Mouse (Mus musculus) heart, embryonic 12.5 days (tissue): Measurements from ENCODE around the gene Ano8. TPM values are rescaled to one million over a fixed set of nuclear protein-coding genes. Genes with fewer than 3 reads are reported as not detected.

Source experiments
- ATAC-seq: fragments of 200-750 bp; cut with Nextera tagmentation; 2 replicates; pipeline ENCODE4 v1.8.0; 2017; ENCODE audit warnings: moderate TSS enrichment, moderate library complexity; ENCODE audit not compliant: insufficient number of reproducible peaks, low FRiP score
- H3K27ac ChIP-seq: fragments of 300-500 bp; sonication (generic); 2 replicates; pipeline ENCODE4 v1.5.1; 2016; ENCODE audit warnings: mild to moderate bottlenecking, moderate library complexity; ENCODE audit not compliant: poor library complexity, severe bottlenecking
- H3K27me3 ChIP-seq: fragments of 300-500 bp; sonication (generic); replicated peaks from 2 replicates; pipeline ENCODE4 v1.6.1; 2016; ENCODE audit warnings: mild to moderate bottlenecking, moderate library complexity
- H3K36me3 ChIP-seq: fragments of 300-500 bp; sonication (generic); 2 replicates; pipeline ENCODE4 v1.6.1; 2016; ENCODE audit warnings: mild to moderate bottlenecking, moderate library complexity
- H3K4me1 ChIP-seq: fragments of 300-500 bp; sonication (generic); replicated peaks from 2 replicates; pipeline ENCODE4 v1.6.1; 2016; ENCODE audit warnings: mild to moderate bottlenecking
- H3K4me2 ChIP-seq: fragments of 300-500 bp; sonication (generic); 2 replicates; pipeline ENCODE4 v1.6.1; 2016; ENCODE audit warnings: mild to moderate bottlenecking, moderate library complexity
- H3K4me3 ChIP-seq: fragments of 300-500 bp; sonication (generic); 2 replicates; pipeline ENCODE4 v1.5.1; 2016; ENCODE audit warnings: mild to moderate bottlenecking
- H3K9ac ChIP-seq: fragments of 300-500 bp; sonication (generic); 2 replicates; pipeline ENCODE4 v1.6.1; 2016; ENCODE audit warnings: mild to moderate bottlenecking, moderate library complexity
- H3K9me3 ChIP-seq: fragments of 300-500 bp; sonication (generic); replicated peaks from 2 replicates; pipeline ENCODE4 v1.6.1; 2016; ENCODE audit warnings: mild to moderate bottlenecking, moderate library complexity
- WGBS: fragments of 180-500 bp; shearing (Covaris S2); methylation state at CpG from one replicate; pipeline ENCODE4 v1.1.7; 2016; 5-methylcytosine and 5-hydroxymethylcytosine counted together
- polyA plus RNA-seq: library from polyadenylated mRNA; unstranded; fragments of >200 nt; fragmentation: Nextera tagmentation; extraction: Ambion mirVana; gene quantifications from 2 replicates; pipeline ENCODE4 v1.2.1, GENCODE M21; 2016

Ano8 gene
- polyA plus RNA-seq, 1 experiment from 2014 or later = 2.7 TPM

DNA sequence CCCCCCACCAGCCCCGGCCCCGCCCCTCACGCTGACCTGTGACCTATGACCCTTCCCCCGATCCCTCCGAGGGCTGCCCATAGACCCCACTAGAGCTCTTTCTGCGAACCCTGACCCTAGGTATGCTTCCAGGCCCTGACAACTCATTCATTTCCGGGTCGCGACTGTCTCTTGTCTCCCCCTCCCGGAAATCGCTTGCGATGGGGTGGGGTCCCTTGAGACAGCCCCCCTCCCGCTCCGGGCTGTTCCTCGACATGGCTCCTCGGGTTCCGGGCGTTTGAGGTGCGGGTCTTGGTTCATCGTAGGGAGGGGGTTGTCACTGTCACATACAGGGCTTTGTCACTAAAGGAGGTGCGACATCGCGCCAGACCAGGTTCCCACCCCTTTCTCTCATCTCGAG lies 16.4 kb downstream of the Ano8 start:
- H3K36me3 ChIP-seq = peaks cover 40% of the 10 kb centered on the region
- H3K27ac ChIP-seq = 0 out of 2 replicates have a peak overlapping the region, but pooled peaks have one; percentile 59
- under 1% methylated on average over 24 of the region's 24 CpGs for WGBS
- peak overlapping the region; percentile 96 for H3K4me3 ChIP-seq
- peak; percentile 5 for ATAC-seq
- H3K4me2 ChIP-seq = peak overlapping the region; percentile 85
- no peaks in the 10 kb centered on the region for H3K9me3 ChIP-seq
- no peaks in the 10 kb centered on the region for H3K27me3 ChIP-seq
- H3K9ac ChIP-seq = peak overlapping the region; percentile 94
- peaks cover 21% of the 10 kb centered on the region for H3K4me1 ChIP-seq

DNA sequence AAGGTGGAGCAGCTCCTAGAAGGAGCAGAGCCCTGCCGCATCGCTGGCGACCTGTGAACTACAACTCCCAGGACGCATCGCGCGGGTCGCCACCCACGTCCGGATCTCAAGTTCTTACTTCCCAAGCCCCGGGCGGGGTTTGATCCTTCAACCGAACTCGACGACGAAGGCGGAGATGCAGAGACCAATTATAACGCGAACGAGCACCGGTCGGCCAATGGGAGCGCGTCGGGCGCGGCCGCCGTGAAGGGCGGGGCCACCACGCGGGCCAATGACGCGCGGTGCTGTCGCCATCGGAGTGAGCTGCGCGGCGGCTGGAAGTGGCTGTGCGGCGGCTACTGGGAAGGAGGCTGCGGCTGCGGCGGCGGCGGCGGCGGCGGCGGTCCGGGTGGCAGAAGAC lies 16.8 kb downstream of the Ano8 start, which contains the start of gene Dda1:
Dda1 (plus strand) TSS at position 284 of the 400 bp plus-strand sequence.
- no peaks in the 10 kb centered on the region for H3K9me3 ChIP-seq
- peak within 1 kb of the TSS; percentile 94 for H3K9ac ChIP-seq
- no peaks in the 10 kb centered on the region for H3K27me3 ChIP-seq
- peak within 1 kb of the TSS; percentile 96 for H3K4me3 ChIP-seq
- WGBS = under 1% methylated on average over 42 of the region's 52 CpGs
- H3K4me1 ChIP-seq = peaks cover 25% of the 10 kb centered on the region
- H3K4me2 ChIP-seq = peak within 1 kb of the TSS; percentile 85
- peaks cover 35% of the 10 kb centered on the region for H3K36me3 ChIP-seq
- ATAC-seq = peak; percentile 89
- 0 out of 2 replicates have a peak within 1 kb of the TSS, but pooled peaks have one; percentile 59 for H3K27ac ChIP-seq

DNA sequence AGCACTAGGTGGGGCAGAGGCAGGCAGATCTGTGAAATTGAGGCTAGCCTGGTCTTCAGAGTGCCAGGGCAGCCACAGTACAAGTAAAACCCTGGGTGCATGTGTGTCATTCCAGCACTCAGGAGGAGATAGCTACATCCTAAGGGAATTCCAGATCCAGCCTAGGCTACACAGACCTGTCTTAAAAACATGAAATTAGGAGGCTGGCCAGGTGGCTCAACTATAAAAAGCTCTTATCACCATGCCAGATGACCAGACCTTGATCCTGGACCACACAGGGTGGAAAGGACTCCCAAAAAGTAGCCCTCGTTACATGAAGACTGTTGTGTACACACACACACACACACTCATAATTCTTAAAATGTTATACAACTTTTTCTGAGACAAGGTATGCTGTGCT lies 17.8 kb downstream of the Ano8 start:
- peaks cover 28% of the 10 kb centered on the region for H3K4me1 ChIP-seq
- 81% methylated on average over 1 of the region's 1 CpGs for WGBS

DNA sequence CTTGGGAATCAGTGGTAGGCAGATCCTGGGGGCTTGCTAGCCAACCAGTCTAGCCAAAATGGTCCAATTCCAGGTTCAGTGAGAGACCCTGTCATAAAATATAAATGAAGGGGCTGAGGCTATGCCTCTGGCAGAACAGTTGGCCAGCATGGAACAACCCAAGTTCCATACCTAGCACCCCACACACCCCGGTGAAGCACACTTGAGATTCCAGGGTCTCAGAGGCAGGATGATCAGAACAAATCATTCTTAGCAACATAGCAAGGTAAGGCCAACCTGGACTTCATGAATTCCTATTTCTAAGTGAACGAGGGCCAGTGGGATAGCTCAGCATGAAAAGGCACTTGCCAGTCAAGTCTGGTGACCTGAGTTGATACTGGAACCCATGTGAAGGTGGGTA lies 18.6 kb downstream of the Ano8 start:
- H3K4me1 ChIP-seq = peaks cover 36% of the 10 kb centered on the region
- no peak overlapping the region for H3K9ac ChIP-seq
- no peak overlapping the region for H3K4me3 ChIP-seq
- H3K36me3 ChIP-seq = peaks cover 18% of the 10 kb centered on the region
- WGBS = 95% methylated on average over 2 of the region's 2 CpGs
- H3K4me2 ChIP-seq = no peak overlapping the region
- no peak for ATAC-seq
- no peaks in the 10 kb centered on the region for H3K27me3 ChIP-seq
- no peak overlapping the region for H3K27ac ChIP-seq
- H3K9me3 ChIP-seq = no peaks in the 10 kb centered on the region

More for the DNA sequence above, 17.8 kb downstream of the Ano8 start:
- H3K36me3 ChIP-seq = peaks cover 26% of the 10 kb centered on the region
- no peak overlapping the region for H3K27ac ChIP-seq
- ATAC-seq = no peak
- no peaks in the 10 kb centered on the region for H3K9me3 ChIP-seq
- H3K4me3 ChIP-seq = no peak overlapping the region
- H3K4me2 ChIP-seq = no peak overlapping the region
- no peak overlapping the region for H3K9ac ChIP-seq
- H3K27me3 ChIP-seq = no peaks in the 10 kb centered on the region

DNA sequence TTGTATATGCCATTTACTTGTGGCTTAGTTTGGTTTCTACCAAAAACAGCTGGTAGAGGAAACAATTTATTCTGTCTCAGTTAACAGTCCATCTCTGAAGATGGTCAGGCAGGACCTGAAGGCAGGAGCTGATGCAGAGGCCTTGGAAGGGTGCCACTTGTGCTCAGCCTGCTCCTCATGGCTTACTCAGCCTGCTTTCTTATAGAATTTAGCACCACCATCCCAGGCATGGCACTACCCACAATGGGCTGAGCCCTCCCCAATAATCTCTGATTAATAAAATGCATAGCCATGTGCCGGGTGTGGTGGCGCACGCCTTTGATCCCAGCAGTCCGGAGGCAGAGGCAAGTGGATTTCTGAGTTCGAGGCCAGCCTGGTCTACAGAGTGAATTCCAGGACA lies 19.6 kb downstream of the Ano8 start:
- ATAC-seq = no peak
- H3K4me1 ChIP-seq = peaks cover 37% of the 10 kb centered on the region
- no peak overlapping the region for H3K27ac ChIP-seq
- peaks cover 8% of the 10 kb centered on the region for H3K27me3 ChIP-seq
- H3K36me3 ChIP-seq = peaks cover 12% of the 10 kb centered on the region
- WGBS = 94% methylated on average over 5 of the region's 5 CpGs
- H3K4me2 ChIP-seq = no peak overlapping the region
- no peak overlapping the region for H3K9ac ChIP-seq
- no peaks in the 10 kb centered on the region for H3K9me3 ChIP-seq
- H3K4me3 ChIP-seq = no peak overlapping the region

DNA sequence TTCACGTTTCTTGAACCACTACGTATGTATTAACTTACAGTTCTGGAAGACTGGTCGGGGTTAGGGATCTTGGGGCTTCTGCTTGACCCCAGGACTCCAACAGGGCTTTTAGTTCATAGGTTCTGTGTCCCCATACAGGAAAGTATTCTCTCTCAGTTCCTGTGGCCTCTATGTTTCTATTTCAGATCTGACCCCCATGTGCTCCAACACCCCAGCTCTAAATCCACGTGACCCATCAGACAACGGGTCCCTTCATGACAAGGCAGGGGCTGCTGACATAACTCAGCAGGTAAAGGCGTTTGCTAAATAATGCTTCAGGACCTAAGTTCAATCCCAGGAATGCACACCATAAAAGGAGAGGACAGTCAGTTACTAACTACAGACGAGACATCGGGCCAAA lies 20.0 kb downstream of the Ano8 start:
- Histone ChIP-seq H3K27me3 (peaks cover 12% of the 10 kb centered on the region), H3K9ac (no peak overlapping the region), H3K4me1 (peaks cover 35% of the 10 kb centered on the region), H3K36me3 (peaks cover 12% of the 10 kb centered on the region), H3K4me2 (peak overlapping the region; percentile 93), H3K9me3 (no peaks in the 10 kb centered on the region), H3K4me3 (peak overlapping the region; percentile 91), H3K27ac (no peak overlapping the region)
- ATAC-seq = no peak
- WGBS = 74% methylated on average over 8 of the region's 8 CpGs

DNA sequence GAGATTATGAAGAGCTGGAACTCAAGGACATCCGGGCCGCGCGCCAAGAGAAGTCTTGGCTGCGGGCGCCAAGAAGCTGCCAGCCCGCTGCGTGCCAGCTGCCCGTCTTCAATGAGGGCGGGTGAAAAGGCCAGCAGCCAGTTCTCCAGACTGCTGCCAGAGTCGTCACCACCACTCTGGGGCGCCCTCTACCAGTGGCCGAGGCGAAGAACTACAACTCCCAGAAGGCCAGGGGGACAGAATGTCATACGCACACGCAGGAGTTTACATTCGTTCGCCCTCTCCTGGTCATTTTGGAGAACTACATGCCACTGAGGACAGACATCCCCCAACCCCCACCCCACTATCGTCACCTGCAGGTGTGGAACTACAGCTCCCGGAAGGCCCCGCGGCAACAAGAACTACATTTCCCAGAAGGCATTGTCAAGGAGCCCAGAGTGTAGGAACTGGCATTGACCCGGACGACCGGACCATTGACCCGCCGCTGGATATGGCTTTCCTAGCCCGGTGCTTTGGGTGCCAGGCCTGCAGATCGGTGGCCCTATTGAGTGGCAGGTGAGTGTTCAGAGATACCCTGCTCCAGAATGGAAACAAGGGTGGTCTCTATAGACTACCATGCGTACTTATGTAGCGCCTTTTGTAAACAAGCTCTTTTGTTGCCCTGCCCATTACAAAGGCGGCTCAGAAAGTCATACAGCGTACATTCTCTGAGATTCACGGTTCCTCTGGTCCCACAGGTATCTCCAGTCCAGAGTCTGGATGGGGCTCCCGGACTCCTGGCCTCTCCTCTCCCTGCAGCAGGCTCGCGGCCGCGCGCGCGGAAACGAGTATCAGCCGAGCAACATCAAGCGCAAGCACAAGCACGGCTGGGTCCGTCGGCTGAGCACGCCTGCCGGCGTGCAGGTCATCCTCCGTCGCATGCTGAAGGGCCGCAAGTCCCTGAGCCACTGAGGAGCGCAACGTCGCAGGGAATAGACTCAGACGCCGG lies 21.0 kb downstream of the Ano8 start, which contains the start of gene Mrpl34:
Mrpl34 (plus strand) TSS at position 447 of the 988 bp plus-strand sequence.
- Histone ChIP-seq H3K9me3 (no peaks in the 10 kb centered on the region), H3K27ac (peak within 1 kb of the TSS; percentile 83), H3K4me2 (peak within 1 kb of the TSS; percentile 93), H3K36me3 (peaks cover 13% of the 10 kb centered on the region), H3K4me3 (peak within 1 kb of the TSS; percentile 91), H3K9ac (peak within 1 kb of the TSS; percentile 89), H3K4me1 (peaks cover 26% of the 10 kb centered on the region), H3K27me3 (peaks cover 14% of the 10 kb centered on the region)
- peak; percentile 87 for ATAC-seq
- WGBS = under 1% methylated on average over 59 of the region's 59 CpGs

DNA sequence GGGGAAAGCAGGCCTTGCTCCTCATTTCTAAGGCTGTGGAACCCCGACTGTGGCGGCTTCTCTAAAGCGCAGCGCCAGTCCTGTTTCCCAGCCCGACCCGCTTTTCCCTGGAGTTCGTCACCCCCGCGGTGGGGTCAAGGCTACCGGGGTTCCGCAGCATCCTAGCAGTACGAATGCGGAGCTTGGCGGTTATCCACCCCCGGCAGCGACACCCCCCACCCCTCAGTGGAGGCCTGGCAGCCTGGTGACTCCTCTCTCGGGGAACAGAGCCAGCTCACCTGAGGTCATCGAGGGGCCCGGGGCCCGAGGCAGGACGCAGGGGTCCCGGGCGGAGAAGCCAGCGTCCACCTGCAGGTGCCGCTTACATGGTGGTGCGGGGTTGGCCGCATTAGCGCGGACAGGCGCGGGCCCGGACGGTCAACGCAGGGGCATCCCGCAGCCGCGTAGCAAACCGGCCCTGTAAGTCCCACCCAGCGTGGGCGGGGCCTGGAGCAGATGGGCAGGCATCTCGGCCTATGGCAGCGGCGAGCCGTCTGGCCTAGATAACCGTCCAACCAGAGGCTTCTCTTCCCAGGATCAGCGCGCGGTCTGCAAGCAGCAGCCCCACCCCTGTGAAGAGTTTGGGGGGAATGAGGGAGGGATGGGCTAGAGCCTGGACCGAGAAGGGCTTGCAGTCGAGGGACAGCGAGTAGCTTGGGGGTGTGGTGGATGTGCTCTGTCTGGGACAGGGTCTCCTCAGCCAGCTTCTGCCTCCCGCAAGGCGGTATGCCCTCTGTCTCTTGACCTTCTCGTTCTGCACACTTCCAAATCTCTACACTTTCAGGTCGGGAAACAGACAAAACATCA lies 22.4 kb downstream of the Ano8 start, which contains the start of gene Abhd8:
Abhd8 (minus strand) TSS at position 468 of the 846 bp plus-strand sequence.
- H3K36me3 ChIP-seq = peaks cover 27% of the 10 kb centered on the region
- no peaks in the 10 kb centered on the region for H3K9me3 ChIP-seq
- peak within 1 kb of the TSS; percentile 91 for H3K4me3 ChIP-seq
- H3K4me2 ChIP-seq = peak within 1 kb of the TSS; percentile 93
- 0% methylated on average over 55 of the region's 55 CpGs for WGBS
- peaks cover 14% of the 10 kb centered on the region for H3K27me3 ChIP-seq
- peak within 1 kb of the TSS; percentile 89 for H3K9ac ChIP-seq
- H3K4me1 ChIP-seq = peaks cover 23% of the 10 kb centered on the region
- peak; percentile 84 for ATAC-seq
- H3K27ac ChIP-seq = peak within 1 kb of the TSS; percentile 83

DNA sequence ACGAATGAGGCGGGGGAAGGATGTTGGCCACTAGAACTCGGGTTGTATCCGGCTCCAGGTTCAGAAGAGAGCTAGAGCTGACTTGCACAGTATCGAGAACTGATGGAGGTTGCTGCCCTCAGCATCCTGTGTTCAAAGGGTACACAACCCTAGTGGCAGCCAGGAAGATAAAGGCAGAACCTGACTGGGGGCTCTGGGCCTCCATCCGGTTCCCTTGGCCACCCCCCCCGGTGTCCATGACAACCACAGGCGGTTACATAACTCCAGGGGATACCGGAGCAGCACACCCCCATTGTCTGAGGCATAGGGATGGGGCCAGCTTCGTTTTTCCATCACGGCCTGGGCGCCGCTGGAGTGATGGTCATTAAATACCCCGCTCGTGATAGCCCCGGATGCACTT lies 23.0 kb downstream of the Ano8 start:
- H3K4me2 ChIP-seq = peak overlapping the region; percentile 93
- H3K4me3 ChIP-seq = peak overlapping the region; percentile 91
- ATAC-seq = 0 out of 2 replicates have a peak, but pooled peaks have one; percentile 5
- WGBS = 9% methylated on average over 16 of the region's 16 CpGs
- H3K9ac ChIP-seq = peak overlapping the region; percentile 89
- H3K27me3 ChIP-seq = peaks cover 14% of the 10 kb centered on the region
- H3K36me3 ChIP-seq = peaks cover 33% of the 10 kb centered on the region
- H3K4me1 ChIP-seq = peaks cover 23% of the 10 kb centered on the region
- no peaks in the 10 kb centered on the region for H3K9me3 ChIP-seq
- peak overlapping the region; percentile 83; the same call in 1 of the 2 replicates for H3K27ac ChIP-seq

DNA sequence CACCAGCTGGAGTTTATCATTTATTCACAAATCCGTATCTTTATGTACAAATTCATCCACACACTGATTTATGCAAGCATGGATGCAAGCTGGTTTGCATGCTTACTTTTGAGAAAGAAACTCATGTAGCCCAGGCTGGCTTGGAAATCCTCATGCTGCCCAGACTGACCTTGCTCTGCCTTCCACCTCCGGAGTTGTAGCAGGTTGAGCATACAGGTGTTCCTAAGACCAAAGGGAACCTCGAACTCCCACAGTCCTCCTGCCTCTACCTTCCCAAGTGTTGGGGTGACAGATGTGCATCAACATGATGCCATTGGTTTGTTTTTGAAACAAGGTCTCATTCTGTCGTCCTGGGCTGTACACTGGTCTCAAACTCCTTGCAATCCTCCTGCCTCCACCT lies 23.6 kb downstream of the Ano8 start:
- H3K9ac ChIP-seq = peak overlapping the region; percentile 89; the same call in 1 of the 2 replicates
- peaks cover 23% of the 10 kb centered on the region for H3K4me1 ChIP-seq
- peak overlapping the region; percentile 91; the same call in 1 of the 2 replicates for H3K4me3 ChIP-seq
- 66% methylated on average over 4 of the region's 4 CpGs for WGBS
- peaks cover 17% of the 10 kb centered on the region for H3K27me3 ChIP-seq
- H3K4me2 ChIP-seq = peak overlapping the region; percentile 93
- H3K9me3 ChIP-seq = no peaks in the 10 kb centered on the region
- no peak for ATAC-seq
- H3K36me3 ChIP-seq = peaks cover 39% of the 10 kb centered on the region
- H3K27ac ChIP-seq = no peak overlapping the region
